Mouse (Mus musculus): ENCODE measurements around the gene Pdhb. TPM values are rescaled to one million over a fixed set of nuclear protein-coding genes. Genes with fewer than 3 reads are reported as not detected.
"Not testable (repeated sequence)": the region's sequence is repeated elsewhere in the genome, so short reads cannot be mapped to it uniquely, and the experiment has no call there.

Pdhb gene
- polyA plus RNA-seq, 1 experiment from 2014 or later, result 259 TPM

DNA sequence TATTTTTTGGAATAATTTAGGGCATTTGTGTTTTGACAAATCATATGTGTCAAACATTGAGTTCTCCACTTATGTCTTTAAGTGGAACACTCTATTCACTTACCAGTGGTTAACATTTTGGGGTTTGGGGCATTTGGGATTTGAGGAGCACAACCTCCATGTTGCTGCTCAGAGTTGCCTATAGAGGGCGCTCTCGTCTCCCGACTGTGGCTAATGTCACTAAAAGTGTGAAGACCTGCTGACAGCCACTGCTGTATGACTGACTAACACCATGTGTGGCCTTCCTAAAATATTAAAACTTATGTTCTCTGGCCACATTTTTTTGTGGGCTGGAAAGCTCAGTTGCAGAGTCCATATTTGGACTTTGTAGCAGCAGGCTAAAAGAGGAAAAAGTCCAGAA is 10.5 kb upstream of the Pdhb start:
- Histone ChIP-seq H3K4me3 (no peak overlapping the region), H3K36me3 (no peaks in the 10 kb centered on the region), H3K4me2 (no peak overlapping the region), H3K27me3 (no peaks in the 10 kb centered on the region), H3K27ac (replicated peaks) (no peak overlapping the region), H3K9me3 (no peaks in the 10 kb centered on the region), H3K9ac (no peak overlapping the region), H3K4me1 (replicated peaks) (no peaks in the 10 kb centered on the region)
- ATAC-seq (ENCODE audit: low read depth), result no peak
- WGBS, result 56% methylated on average over 3 of the region's 3 CpGs

DNA sequence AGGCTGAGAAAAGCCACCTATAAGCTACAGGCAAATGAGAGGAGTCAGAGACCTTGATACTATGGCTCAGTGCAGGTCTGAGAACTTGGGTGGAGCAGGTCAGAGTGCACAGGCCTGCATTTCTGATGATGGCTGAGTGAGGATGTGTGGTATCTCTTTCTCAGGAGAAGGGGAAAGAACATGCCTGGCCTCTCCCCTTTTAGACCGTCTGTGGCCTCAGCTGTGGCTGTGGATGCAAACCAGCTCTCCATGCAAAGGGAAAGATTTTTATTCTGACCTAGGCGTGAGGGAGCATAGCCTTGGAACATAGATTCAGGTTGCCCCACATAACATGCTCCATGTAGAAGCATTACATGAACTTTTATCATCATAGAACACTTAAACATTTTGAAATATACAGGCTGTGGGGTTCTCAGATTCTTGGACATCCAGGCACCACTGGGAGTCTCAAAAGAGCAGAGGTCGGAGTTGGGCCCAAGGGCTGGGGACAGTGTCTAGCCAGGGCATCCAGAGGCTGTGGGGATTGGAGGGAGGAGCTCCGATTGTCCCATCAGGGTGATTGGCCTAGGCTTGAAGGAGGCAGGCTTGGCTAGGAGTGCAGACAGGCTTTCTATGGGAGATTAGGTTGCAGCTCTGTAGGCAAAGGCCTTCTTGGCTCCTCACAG is 7.7 kb upstream of the Pdhb start:
- Histone ChIP-seq H3K9ac (no peak overlapping the region), H3K27me3 (no peaks in the 10 kb centered on the region), H3K4me3 (no peak overlapping the region), H3K9me3 (no peaks in the 10 kb centered on the region), H3K36me3 (no peaks in the 10 kb centered on the region), H3K4me2 (no peak overlapping the region), H3K4me1 (replicated peaks) (no peaks in the 10 kb centered on the region), H3K27ac (replicated peaks) (no peak overlapping the region)
- no peak for ATAC-seq (ENCODE audit: low read depth)
- WGBS, result 81% methylated on average over 4 of the region's 4 CpGs

GRCm38 (mm10) chr14:8176251-8176650 is 3.4 kb upstream of the Pdhb start:
- WGBS, result 43% methylated on average over 5 of the region's 5 CpGs
- no peak overlapping the region for H3K4me2 ChIP-seq
- H3K27me3 ChIP-seq, result no peaks in the 10 kb centered on the region
- no peak for ATAC-seq (ENCODE audit: low read depth)
- H3K9ac ChIP-seq, result no peak overlapping the region
- H3K36me3 ChIP-seq, result no peaks in the 10 kb centered on the region
- H3K9me3 ChIP-seq, result no peaks in the 10 kb centered on the region
- no peak overlapping the region for H3K27ac ChIP-seq (replicated peaks)
- H3K4me3 ChIP-seq, result no peak overlapping the region
- H3K4me1 ChIP-seq (replicated peaks), result peaks cover 14% of the 10 kb centered on the region

- WGBS, result 83% methylated on average over 5 of the region's 5 CpGs
- no peak for ATAC-seq (ENCODE audit: low read depth)
Measured at GRCm38 (mm10) chr14:8174634-8175033, 1.8 kb upstream of the Pdhb start.

DNA sequence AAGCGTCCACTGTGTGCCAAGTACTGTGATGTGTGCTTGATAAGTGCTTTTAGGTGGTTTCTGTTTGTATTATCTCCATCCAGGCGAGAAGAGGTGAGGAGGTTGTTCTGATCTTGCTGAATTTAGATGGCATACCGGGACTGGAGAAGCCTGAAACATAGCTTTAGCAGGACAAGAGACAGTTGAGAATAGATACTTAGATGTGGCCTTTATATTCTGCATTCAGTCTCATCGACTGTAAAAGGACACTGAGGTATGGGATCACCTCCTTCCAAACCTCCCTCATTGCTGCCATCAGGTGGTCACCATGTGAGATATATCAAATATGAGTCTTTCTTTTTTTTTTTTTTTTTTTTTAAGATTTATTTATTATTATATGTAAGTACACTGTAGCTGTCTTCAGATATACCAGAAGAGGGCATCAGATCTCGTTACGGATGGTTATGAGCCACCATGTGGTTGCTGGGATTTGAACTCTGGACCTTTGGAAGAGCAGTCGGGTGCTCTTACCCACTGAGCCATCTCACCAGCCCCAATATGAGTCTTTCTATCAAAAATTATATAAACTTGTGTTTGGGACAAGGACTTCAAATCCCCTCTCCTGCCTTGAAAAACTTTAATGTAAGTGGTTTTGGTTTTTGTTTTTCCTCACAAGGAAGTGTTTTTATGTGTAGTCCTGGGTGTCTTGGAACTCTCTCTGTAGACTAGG is 871 bp upstream of the Pdhb start:
- peak overlapping the region; percentile 81 for H3K4me2 ChIP-seq
- peak; percentile 19 for ATAC-seq (ENCODE audit: low read depth)
- peaks cover 17% of the 10 kb centered on the region for H3K4me1 ChIP-seq (replicated peaks)
- not testable (repeated sequence) for H3K9me3 ChIP-seq, H3K27me3 ChIP-seq
- peaks cover 24% of the 10 kb centered on the region for H3K36me3 ChIP-seq
- peak overlapping the region; percentile 98 for H3K4me3 ChIP-seq
- H3K9ac ChIP-seq, result peak overlapping the region; percentile 67
- H3K27ac ChIP-seq (replicated peaks), result peak overlapping the region; percentile 74
- WGBS, result 37% methylated on average over 7 of the region's 7 CpGs

More at GRCm38 (mm10) chr14:8174634-8175033, 1.8 kb upstream of the Pdhb start:
- H3K27me3 ChIP-seq, result no peaks in the 10 kb centered on the region
- H3K4me1 ChIP-seq (replicated peaks), result peaks cover 17% of the 10 kb centered on the region
- H3K4me3 ChIP-seq, result no peak overlapping the region
- H3K36me3 ChIP-seq, result peaks cover 15% of the 10 kb centered on the region
- no peak overlapping the region for H3K9ac ChIP-seq
- H3K4me2 ChIP-seq, result no peak overlapping the region
- no peak overlapping the region for H3K27ac ChIP-seq (replicated peaks)
- no peaks in the 10 kb centered on the region for H3K9me3 ChIP-seq

GRCm38 (mm10) chr14:8164463-8164862 is 8.4 kb downstream of the Pdhb start:
- Histone ChIP-seq H3K9me3 (no peaks in the 10 kb centered on the region), H3K27ac (replicated peaks) (no peak overlapping the region), H3K4me3 (no peak overlapping the region), H3K4me2 (no peak overlapping the region), H3K9ac (no peak overlapping the region), H3K27me3 (no peaks in the 10 kb centered on the region), H3K4me1 (replicated peaks) (no peaks in the 10 kb centered on the region), H3K36me3 (peaks cover 95% of the 10 kb centered on the region)
- ATAC-seq (ENCODE audit: low read depth), result no peak
- WGBS, result 81% methylated on average over 7 of the region's 7 CpGs

DNA sequence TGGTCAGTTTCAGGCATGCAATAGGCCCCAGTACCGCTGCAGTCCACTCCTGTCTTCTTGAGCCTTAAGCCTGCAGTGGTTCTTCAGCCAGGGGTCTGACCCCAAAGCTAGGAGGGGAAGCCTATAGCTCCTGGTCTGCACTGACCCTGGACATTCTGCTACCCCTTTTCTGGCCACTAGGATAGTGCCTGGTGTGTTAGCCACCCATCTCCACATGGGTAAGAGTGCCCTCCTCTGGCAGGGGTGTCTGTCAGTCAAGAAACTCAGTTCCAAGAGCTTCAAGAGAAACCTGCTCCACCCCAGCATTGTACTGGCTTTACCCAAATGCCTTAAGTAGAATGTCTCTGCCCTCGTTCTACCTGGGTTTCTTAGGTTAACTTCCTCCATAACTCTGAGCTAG is 11.0 kb downstream of the Pdhb start:
- no peak for ATAC-seq (ENCODE audit: low read depth)
- H3K9ac ChIP-seq, result no peak overlapping the region
- no peak overlapping the region for H3K4me3 ChIP-seq
- H3K27ac ChIP-seq (replicated peaks), result no peak overlapping the region
- H3K4me1 ChIP-seq (replicated peaks), result no peaks in the 10 kb centered on the region
- H3K27me3 ChIP-seq, result no peaks in the 10 kb centered on the region
- 83% methylated on average over 2 of the region's 2 CpGs for WGBS
- peaks cover 87% of the 10 kb centered on the region for H3K36me3 ChIP-seq
- H3K9me3 ChIP-seq, result no peaks in the 10 kb centered on the region
- H3K4me2 ChIP-seq, result no peak overlapping the region

GRCm38 (mm10) chr14:8159141-8159540 is 13.7 kb downstream of the Pdhb start:
- H3K27ac ChIP-seq (replicated peaks), result no peak overlapping the region
- no peak overlapping the region for H3K4me2 ChIP-seq
- no peaks in the 10 kb centered on the region for H3K4me1 ChIP-seq (replicated peaks)
- H3K9ac ChIP-seq, result no peak overlapping the region
- no peaks in the 10 kb centered on the region for H3K27me3 ChIP-seq
- H3K4me3 ChIP-seq, result no peak overlapping the region
- peaks cover 78% of the 10 kb centered on the region for H3K36me3 ChIP-seq
- ATAC-seq (ENCODE audit: low read depth), result no peak
- H3K9me3 ChIP-seq, result no peaks in the 10 kb centered on the region
- 82% methylated on average over 3 of the region's 3 CpGs for WGBS

DNA sequence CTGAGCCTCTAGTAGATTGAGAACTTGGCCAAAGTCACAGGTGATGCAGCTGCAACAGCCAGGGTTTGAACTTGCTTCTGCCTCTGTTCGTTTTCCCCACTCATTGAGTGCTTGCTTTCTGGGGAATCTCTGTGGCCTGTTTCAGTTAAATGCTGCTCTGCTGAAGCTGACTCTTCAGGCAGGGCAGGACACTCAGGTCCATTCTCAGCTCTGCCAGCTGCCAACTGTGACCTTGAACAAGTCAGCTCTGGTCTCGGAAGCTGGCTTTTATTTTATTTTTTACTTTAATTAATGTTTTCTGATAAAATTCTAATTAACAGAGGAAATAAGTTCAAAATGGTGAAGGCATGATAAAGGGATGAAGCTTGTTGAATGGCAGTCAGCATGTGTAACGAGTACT is 14.1 kb downstream of the Pdhb start:
- Histone ChIP-seq H3K4me1 (replicated peaks) (no peaks in the 10 kb centered on the region), H3K9me3 (no peaks in the 10 kb centered on the region), H3K36me3 (peaks cover 78% of the 10 kb centered on the region), H3K9ac (no peak overlapping the region), H3K4me2 (no peak overlapping the region), H3K27ac (replicated peaks) (no peak overlapping the region), H3K4me3 (no peak overlapping the region), H3K27me3 (no peaks in the 10 kb centered on the region)
- 86% methylated on average over 3 of the region's 3 CpGs for WGBS
- ATAC-seq (ENCODE audit: low read depth), result no peak

DNA sequence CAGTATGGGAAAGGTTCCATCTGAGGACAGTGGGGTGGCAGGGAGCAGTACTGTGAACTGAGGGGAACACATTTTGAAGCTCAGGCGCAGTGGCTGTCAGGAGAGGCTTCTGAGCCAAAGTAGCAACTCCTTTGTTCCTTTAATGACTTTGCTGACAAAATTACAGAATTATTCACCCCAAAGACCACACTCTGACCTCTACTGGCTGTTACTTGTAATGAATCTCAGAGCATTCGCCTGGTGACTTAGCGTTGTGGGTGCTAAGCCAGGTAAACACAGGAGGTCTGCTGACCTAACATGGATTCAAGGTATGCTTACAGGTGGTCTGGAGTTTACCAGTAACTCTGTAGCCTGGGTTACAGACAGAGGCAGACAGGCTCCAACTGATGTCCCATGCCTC is 15.9 kb downstream of the Pdhb start:
- Histone ChIP-seq H3K4me3 (no peak overlapping the region), H3K4me1 (replicated peaks) (no peaks in the 10 kb centered on the region), H3K4me2 (no peak overlapping the region), H3K27ac (replicated peaks) (no peak overlapping the region), H3K36me3 (peaks cover 76% of the 10 kb centered on the region), H3K9me3 (no peaks in the 10 kb centered on the region), H3K27me3 (no peaks in the 10 kb centered on the region), H3K9ac (0 out of 2 replicates have a peak overlapping the region, but pooled peaks have one; percentile 22)
- 43% methylated on average over 3 of the region's 3 CpGs for WGBS
- ATAC-seq (ENCODE audit: low read depth), result no peak

GRCm38 (mm10) chr14:8154072-8154471 is 18.8 kb downstream of the Pdhb start:
- Histone ChIP-seq H3K4me2 (no peak overlapping the region), H3K27me3 (no peaks in the 10 kb centered on the region), H3K27ac (replicated peaks) (no peak overlapping the region), H3K4me3 (no peak overlapping the region), H3K36me3 (peaks cover 65% of the 10 kb centered on the region), H3K9ac (no peak overlapping the region), H3K4me1 (replicated peaks) (no peaks in the 10 kb centered on the region), H3K9me3 (no peaks in the 10 kb centered on the region)
- no peak for ATAC-seq (ENCODE audit: low read depth)
- WGBS, result 78% methylated on average over 3 of the region's 3 CpGs

GRCm38 (mm10) chr14:8151757-8152156 is 21.1 kb downstream of the Pdhb start:
- Histone ChIP-seq H3K36me3 (peaks cover 66% of the 10 kb centered on the region), H3K4me3 (no peak overlapping the region), H3K4me1 (replicated peaks) (no peaks in the 10 kb centered on the region), H3K27me3 (no peaks in the 10 kb centered on the region), H3K4me2 (no peak overlapping the region), H3K9me3 (no peaks in the 10 kb centered on the region), H3K27ac (replicated peaks) (no peak overlapping the region), H3K9ac (no peak overlapping the region)
- ATAC-seq (ENCODE audit: low read depth), result no peak
- 95% methylated on average over 5 of the region's 5 CpGs for WGBS

GRCm38 (mm10) chr14:8148842-8149241 is 24.0 kb downstream of the Pdhb start:
- H3K9me3 ChIP-seq, result no peaks in the 10 kb centered on the region
- WGBS, result 79% methylated on average over 8 of the region's 8 CpGs
- no peaks in the 10 kb centered on the region for H3K27me3 ChIP-seq
- no peak overlapping the region for H3K4me2 ChIP-seq
- no peak for ATAC-seq (ENCODE audit: low read depth)
- H3K36me3 ChIP-seq, result peaks cover 76% of the 10 kb centered on the region
- H3K9ac ChIP-seq, result no peak overlapping the region
- H3K27ac ChIP-seq (replicated peaks), result no peak overlapping the region
- H3K4me3 ChIP-seq, result no peak overlapping the region
- no peaks in the 10 kb centered on the region for H3K4me1 ChIP-seq (replicated peaks)
